Mouse (Mus musculus) liver, embryonic 16.5 days (tissue): ENCODE data around the gene Adi1. TPM values are rescaled to one million over a fixed set of nuclear protein-coding genes. Genes with fewer than 3 reads are reported as not detected.

ENCODE experiments used
- ATAC-seq: fragments of 200-750 bp; cut with Nextera tagmentation; 2 replicates; pipeline ENCODE4 v1.8.0; 2017; ENCODE audit warnings: low read depth, mild to moderate bottlenecking, moderate number of reproducible peaks, moderate library complexity
- H3K27ac ChIP-seq: fragments of 300-500 bp; sonication (generic); 2 replicates; pipeline ENCODE4 v1.5.1; 2014; ENCODE audit warnings: mild to moderate bottlenecking, low read length
- H3K27me3 ChIP-seq: fragments of 300-500 bp; sonication (generic); 2 replicates; pipeline ENCODE4 v1.6.1; 2014; ENCODE audit warnings: low read depth, low read length, mixed read lengths; ENCODE audit not compliant: control insufficient read depth, insufficient read depth
- H3K36me3 ChIP-seq: fragments of 300-500 bp; sonication (generic); 2 replicates; pipeline ENCODE4 v1.6.1; 2014; ENCODE audit warnings: mild to moderate bottlenecking; ENCODE audit not compliant: control insufficient read depth, insufficient read depth
- H3K4me1 ChIP-seq: fragments of 300-500 bp; sonication (generic); 2 replicates; pipeline ENCODE4 v1.6.1; 2014; ENCODE audit warnings: low read depth, low read length, mixed read lengths; ENCODE audit not compliant: control insufficient read depth
- H3K4me2 ChIP-seq: fragments of 300-500 bp; sonication (generic); 2 replicates; pipeline ENCODE4 v1.6.1; 2014; ENCODE audit warnings: low read depth, low read length, mixed read lengths
- H3K4me3 ChIP-seq: fragments of 300-500 bp; sonication (generic); 2 replicates; pipeline ENCODE4 v1.5.1; 2014; ENCODE audit warnings: low read depth, mild to moderate bottlenecking, low read length
- H3K9ac ChIP-seq: fragments of 300-500 bp; sonication (generic); 2 replicates; pipeline ENCODE4 v1.6.1; 2014; ENCODE audit warnings: low read depth, low read length
- H3K9me3 ChIP-seq: fragments of 300-500 bp; sonication (generic); replicated peaks from 2 replicates; pipeline ENCODE4 v1.6.1; 2016; ENCODE audit warnings: low read length; ENCODE audit not compliant: control insufficient read depth
- WGBS: fragments of 180-500 bp; shearing (Covaris S2); extraction: QIAGEN DNeasy Blood & Tissue Kit; methylation state at CpG from one replicate; pipeline ENCODE4 v1.1.7; 2014; ENCODE audit not compliant: insufficient replicate concordance; 5-methylcytosine and 5-hydroxymethylcytosine counted together
- polyA plus RNA-seq: library from polyadenylated mRNA; unstranded; fragments of >200 nt; fragmentation: Nextera tagmentation; extraction: Ambion mirVana; gene quantifications from 2 replicates; pipeline ENCODE4 v1.2.1, GENCODE M21; 2015

Gene Adi1
- polyA plus RNA-seq, 1 experiment from 2014 or later = 64.1 TPM

DNA sequence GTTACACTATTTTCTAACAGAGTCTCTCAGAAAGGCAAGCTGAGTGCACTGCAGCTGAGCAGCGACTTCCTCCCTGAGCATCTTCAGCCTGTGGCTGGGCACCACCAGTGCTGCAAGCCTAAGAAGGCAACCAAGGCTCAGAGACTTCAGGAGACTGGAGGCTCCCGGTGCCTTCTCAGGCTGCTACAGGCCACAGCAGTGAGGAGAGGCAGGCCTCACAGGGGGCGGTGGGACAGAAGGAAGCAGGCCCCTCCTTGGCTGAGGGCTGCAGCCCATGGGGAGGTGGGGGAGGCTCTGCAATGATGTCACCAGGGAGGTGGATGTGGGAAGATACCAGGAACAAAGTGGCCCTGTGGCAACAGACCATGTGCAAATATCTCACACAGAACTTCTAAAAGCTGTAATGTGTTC is 25.1 kb downstream of the Adi1 start:
- Histone ChIP-seq H3K9ac (no peak overlapping the region), H3K36me3 (no peaks in the 10 kb centered on the region), H3K27me3 (no peaks in the 10 kb centered on the region), H3K27ac (no peak overlapping the region), H3K9me3 (no peaks in the 10 kb centered on the region), H3K4me1 (peaks cover 10% of the 10 kb centered on the region), H3K4me2 (no peak overlapping the region), H3K4me3 (no peak overlapping the region)
- 37% methylated on average over 3 of the region's 3 CpGs for WGBS
- ATAC-seq = no peak

DNA sequence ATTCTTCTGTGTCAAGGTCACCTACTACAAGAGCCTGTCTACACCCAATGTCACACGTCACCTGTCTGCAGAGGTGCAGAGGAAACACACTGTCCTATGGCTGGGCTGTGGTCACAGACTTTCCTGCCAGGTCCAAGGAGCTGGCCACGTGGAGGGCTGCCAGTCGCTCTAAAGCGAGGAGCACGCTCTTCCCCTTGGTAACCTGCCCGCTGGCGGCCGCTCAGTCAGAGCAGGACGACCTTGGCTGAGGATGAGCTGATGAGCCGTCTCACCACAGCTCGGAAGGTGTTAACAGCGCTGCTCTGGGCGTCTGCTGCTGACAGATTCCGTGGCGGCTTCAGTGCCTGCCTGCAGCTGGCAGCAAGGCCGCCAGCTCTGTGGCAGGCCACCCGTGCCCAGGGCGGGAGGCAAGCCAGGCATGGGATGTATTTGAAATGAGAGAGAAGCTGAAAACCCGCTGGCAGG is 25.6 kb downstream of the Adi1 start:
- Histone ChIP-seq H3K9me3 (no peaks in the 10 kb centered on the region), H3K27ac (no peak overlapping the region), H3K4me1 (peaks cover 10% of the 10 kb centered on the region), H3K27me3 (no peaks in the 10 kb centered on the region), H3K4me2 (no peak overlapping the region), H3K9ac (no peak overlapping the region), H3K4me3 (no peak overlapping the region), H3K36me3 (no peaks in the 10 kb centered on the region)
- WGBS = 73% methylated on average over 19 of the region's 19 CpGs
- ATAC-seq = no peak

DNA sequence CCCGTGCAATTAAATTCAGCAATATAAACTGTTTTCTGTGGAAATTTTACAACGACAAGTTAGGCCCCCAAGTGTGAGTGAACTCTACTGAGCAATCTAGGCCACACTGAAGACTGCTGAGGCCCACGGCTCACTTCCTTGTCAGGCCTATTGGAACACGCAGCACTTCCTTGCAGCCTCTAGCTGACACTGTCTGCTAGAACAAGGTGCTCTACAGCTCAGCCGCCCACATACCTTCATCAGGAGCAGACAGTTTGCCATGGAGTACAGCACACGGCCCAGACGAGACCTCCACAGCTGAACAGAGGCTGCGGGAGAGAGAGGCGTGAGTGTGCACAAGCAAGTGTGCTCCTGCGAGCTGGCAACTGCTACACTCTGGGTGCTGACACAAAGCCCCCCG is 26.3 kb downstream of the Adi1 start:
- H3K4me3 ChIP-seq = no peak overlapping the region
- H3K27me3 ChIP-seq = no peaks in the 10 kb centered on the region
- no peak overlapping the region for H3K27ac ChIP-seq
- peaks cover 10% of the 10 kb centered on the region for H3K4me1 ChIP-seq
- no peaks in the 10 kb centered on the region for H3K9me3 ChIP-seq
- H3K9ac ChIP-seq = no peak overlapping the region
- no peak for ATAC-seq
- 73% methylated on average over 11 of the region's 11 CpGs for WGBS
- no peaks in the 10 kb centered on the region for H3K36me3 ChIP-seq
- H3K4me2 ChIP-seq = no peak overlapping the region

DNA sequence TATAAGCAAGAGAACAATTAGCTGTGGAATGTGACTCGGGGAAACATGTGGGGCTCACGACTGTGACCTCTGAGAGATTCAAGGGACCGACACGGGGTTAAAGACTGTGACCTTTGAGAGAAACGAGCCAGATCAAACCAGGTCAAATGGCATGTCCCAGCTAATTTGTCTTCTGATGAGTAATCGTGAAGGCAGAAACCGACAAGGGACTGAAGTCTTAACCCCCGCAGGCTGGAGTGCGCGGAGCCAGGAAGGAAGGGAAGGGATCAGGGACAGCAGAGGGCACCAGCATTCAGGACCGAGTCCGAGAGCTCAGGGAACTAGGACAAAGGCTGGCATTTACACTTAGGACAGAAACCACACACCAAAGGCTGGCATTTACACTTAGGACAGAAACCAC is 29.4 kb downstream of the Adi1 start:
- Histone ChIP-seq H3K9me3 (no peaks in the 10 kb centered on the region), H3K27me3 (no peaks in the 10 kb centered on the region), H3K4me1 (no peaks in the 10 kb centered on the region; the same call in 1 of the 2 replicates), H3K36me3 (no peaks in the 10 kb centered on the region), H3K4me3 (no peak overlapping the region), H3K4me2 (no peak overlapping the region), H3K9ac (no peak overlapping the region), H3K27ac (no peak overlapping the region)
- WGBS = 61% methylated on average over 12 of the region's 12 CpGs
- ATAC-seq = no peak

DNA sequence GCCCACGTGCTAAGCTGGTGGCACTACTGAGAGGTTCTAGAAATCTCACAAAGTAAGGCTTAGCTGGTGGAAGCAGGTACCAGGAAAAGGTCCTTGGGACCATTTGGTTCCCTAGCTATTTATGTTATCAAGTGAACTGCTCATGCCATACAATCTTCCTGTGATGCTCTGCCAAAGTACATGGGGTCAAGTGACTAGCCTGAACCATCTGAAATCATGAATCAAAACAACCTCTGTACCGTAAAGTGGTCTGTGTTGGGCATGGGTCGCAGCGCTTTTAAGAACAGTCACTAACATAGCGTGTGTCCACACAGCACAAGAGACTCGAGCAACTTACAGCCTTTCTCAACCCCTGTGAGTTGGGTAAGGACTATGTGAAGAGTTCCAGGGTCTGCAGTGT is 30.2 kb downstream of the Adi1 start:
- Histone ChIP-seq H3K4me3 (no peak overlapping the region), H3K27me3 (no peaks in the 10 kb centered on the region), H3K27ac (no peak overlapping the region), H3K9ac (no peak overlapping the region), H3K4me2 (no peak overlapping the region), H3K4me1 (no peaks in the 10 kb centered on the region), H3K9me3 (no peaks in the 10 kb centered on the region), H3K36me3 (no peaks in the 10 kb centered on the region)
- 82% methylated on average over 6 of the region's 6 CpGs for WGBS
- ATAC-seq = no peak

DNA sequence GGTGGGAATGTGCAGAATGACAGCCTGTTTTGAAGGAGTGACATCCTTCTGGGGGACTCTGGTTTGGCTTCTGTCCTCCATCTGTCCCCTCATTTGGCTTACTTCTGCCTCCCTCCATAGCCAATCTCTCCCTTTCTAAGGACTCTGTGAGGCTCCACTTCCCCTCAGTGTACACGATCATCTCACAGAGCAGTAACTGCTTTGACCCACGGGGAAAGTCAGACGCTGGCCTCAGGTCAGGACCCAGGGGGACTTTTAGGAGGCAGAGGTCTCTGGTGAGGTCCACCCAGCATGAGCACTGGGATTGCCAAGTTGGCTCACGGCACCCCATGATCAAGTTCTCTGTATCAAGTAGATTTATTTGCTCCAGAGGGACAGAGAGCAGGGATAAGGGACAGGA is 33.1 kb downstream of the Adi1 start:
- Histone ChIP-seq H3K4me3 (no peak overlapping the region), H3K4me1 (no peaks in the 10 kb centered on the region), H3K27ac (no peak overlapping the region), H3K9me3 (no peaks in the 10 kb centered on the region), H3K4me2 (no peak overlapping the region), H3K9ac (no peak overlapping the region), H3K27me3 (no peaks in the 10 kb centered on the region), H3K36me3 (no peaks in the 10 kb centered on the region; the same call in 1 of the 2 replicates)
- no peak for ATAC-seq
- 81% methylated on average over 4 of the region's 4 CpGs for WGBS

DNA sequence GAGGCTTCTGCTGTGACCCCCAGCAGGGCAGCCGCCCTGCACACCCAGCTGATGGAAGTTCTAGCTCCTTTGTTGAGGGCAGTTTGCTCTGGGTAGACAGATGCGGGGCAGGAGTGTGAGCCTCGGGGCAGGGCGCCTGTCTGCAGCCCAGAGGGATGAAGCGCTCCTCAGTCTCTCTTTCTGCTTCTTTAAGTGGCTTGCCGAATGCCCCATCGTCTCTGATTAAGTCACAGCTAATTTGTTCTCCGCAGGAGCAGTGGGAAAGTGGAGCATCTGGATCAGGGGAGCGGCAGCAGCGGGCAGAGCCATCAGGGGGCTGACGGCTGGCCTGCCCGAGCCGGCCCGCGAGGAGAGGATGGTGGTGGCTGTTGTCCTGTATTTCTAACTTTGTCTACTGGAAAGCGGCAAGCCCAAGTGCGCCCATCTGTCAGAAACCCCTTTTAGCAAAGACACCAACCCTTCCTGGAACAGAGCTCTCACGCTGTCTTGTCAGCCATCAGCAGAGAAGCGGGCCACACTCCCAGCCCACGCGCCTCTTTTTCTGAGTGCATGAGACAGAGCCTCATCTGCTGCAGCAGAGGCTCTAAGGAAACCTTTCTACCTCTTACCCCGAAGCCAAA is 35.6 kb downstream of the Adi1 start:
- H3K9ac ChIP-seq = no peak overlapping the region
- H3K4me3 ChIP-seq = no peak overlapping the region
- 85% methylated on average over 22 of the region's 22 CpGs for WGBS
- H3K27me3 ChIP-seq = no peaks in the 10 kb centered on the region
- ATAC-seq = no peak
- H3K27ac ChIP-seq = no peak overlapping the region
- peaks cover 2% of the 10 kb centered on the region; the same call in 1 of the 2 replicates for H3K36me3 ChIP-seq
- no peaks in the 10 kb centered on the region for H3K9me3 ChIP-seq
- H3K4me1 ChIP-seq = no peaks in the 10 kb centered on the region
- H3K4me2 ChIP-seq = no peak overlapping the region

DNA sequence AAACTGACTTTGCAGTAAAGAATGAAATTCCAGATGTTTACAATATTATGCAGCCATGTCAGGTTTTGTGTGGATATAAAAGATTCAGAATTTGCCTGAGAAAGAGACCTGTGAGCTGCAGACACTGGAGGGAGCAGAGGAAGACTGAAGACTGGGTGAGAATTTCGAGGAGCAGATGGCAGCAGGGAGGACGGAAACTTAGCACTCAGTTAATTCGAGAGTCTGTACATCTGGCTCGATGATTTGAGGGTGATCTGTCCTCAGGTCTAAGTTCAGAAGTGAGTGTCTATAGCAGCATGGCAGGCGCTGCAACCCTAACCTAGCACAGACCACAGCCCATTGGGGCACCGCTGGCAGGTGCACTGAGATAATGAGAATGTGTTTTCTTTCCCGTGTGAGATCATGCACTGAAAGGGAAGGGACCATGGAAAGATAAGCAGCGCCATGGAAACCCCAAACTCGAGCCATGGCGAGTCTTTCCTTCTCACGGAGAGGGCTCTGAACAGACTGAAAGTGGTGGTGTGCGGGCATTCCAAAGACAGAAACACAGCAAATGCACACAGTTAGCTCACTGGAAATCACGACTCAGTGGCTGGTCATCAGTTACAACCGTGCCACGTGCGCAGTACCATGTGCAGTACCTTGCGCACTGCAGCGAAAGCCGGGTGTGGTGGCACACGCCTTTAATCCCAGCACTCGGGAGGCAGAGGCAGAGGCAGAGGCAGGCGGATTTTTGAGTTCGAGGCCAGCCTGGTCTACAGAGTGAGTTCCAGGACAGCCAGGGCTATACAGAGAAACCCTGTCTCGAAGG is 40.0 kb downstream of the Adi1 start:
- no peaks in the 10 kb centered on the region for H3K27me3 ChIP-seq
- no peaks in the 10 kb centered on the region for H3K9me3 ChIP-seq
- H3K4me2 ChIP-seq = no peak overlapping the region
- no peak overlapping the region for H3K27ac ChIP-seq
- ATAC-seq = no peak; the same call in 1 of the 2 replicates
- H3K36me3 ChIP-seq = peaks cover 5% of the 10 kb centered on the region
- 61% methylated on average over 24 of the region's 24 CpGs for whole genome bisulfite sequencing
- no peak overlapping the region for H3K4me3 ChIP-seq
- no peaks in the 10 kb centered on the region for H3K4me1 ChIP-seq
- H3K9ac ChIP-seq = no peak overlapping the region

DNA sequence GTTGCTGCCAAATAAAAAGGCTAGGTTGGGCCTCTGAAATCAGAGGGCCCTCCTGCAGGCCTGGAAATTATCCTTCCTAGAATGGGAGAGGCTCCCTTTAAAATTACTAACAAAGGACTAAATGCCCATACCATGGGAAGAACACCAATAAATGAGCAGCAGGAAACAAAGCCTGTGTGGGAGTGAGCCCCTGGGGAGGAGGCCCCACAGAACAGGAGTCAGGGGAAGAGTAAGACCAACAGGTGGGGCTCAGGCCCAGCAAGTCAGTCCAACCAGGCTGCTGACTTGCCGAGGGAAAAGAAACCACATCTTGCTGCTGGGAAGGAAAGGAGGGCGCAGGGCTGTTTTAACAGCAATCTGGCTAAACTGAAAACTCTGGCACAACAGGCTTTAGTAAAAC is 42.0 kb downstream of the Adi1 start:
- Histone ChIP-seq H3K9ac (no peak overlapping the region), H3K4me3 (no peak overlapping the region), H3K27me3 (no peaks in the 10 kb centered on the region), H3K27ac (no peak overlapping the region), H3K9me3 (no peaks in the 10 kb centered on the region), H3K4me2 (no peak overlapping the region), H3K36me3 (peaks cover 6% of the 10 kb centered on the region), H3K4me1 (no peaks in the 10 kb centered on the region)
- 58% methylated on average over 2 of the region's 2 CpGs for WGBS
- no peak for ATAC-seq
